Mouse (Mus musculus) myocyte (in vitro differentiated cells): ENCODE measurements at regions not wholly inside any gene's neighbourhood (a gene's known extent, or its start where the extent isn't known, plus 50 kb on each side); places are given as distances from the start of the nearest gene placed in this dataset.

Experiments
- MAX ChIP-seq: IDR thresholded peaks from one replicate; pipeline ENCODE4 v1.6.1; 2011; ENCODE audit warnings: low read depth, mild to moderate bottlenecking, control low read depth
- POLR2A ChIP-seq: IDR thresholded peaks from one replicate; pipeline ENCODE4 v1.6.1; 2011; ENCODE audit warnings: low read depth, mild to moderate bottlenecking, control low read depth, moderate library complexity; ENCODE audit not compliant: insufficient read length

GRCm38 (mm10) chrX:6709643-6710042 lies 69.5 kb upstream of the Dgkk start:
- no peak for TF ChIP-seq POLR2A
- TF ChIP-seq MAX = no peak
